Mouse (Mus musculus): ENCODE results near the gene Dnal4. TPM values are rescaled to one million over a fixed set of nuclear protein-coding genes. Genes with fewer than 3 reads are reported as not detected.

Dnal4 gene
- total and polyA plus RNA-seq, 2 experiments from 2014 or later = 40.8 to 55.9 TPM

- TF ChIP-seq CTCF (IDR thresholded peaks at IDR 0.05) = peak; percentile 8; the same call in 1 of the 2 replicates
- Histone ChIP-seq H3K4me2 (ENCODE audit: low read depth, low read length, poor library complexity, severe bottlenecking) (peak overlapping the region; percentile 65), H3K36me3 (ENCODE audit: insufficient read depth, low read length) (0 out of 2 replicates have a peak, but pooled peaks cover 2% of the 10 kb centered on the region), H3K27ac (ENCODE audit: low read depth, low read length) (peak overlapping the region; percentile 74), H3K9me3 (ENCODE audit: low read length) (no peaks in the 10 kb centered on the region), H3K27me3 (ENCODE audit: insufficient read depth, low read length) (peaks cover 8% of the 10 kb centered on the region), H3K4me3 (ENCODE audit: low read depth, low read length) (peak overlapping the region; percentile 74), H3K4me1 (ENCODE audit: insufficient read depth, low read length) (peaks cover 4% of the 10 kb centered on the region; the same call in 1 of the 2 replicates), H3K9ac (replicated peaks; ENCODE audit: low read length, poor library complexity, severe bottlenecking) (peak overlapping the region; percentile 91)
- ATAC-seq (ENCODE audit: low FRiP score) = peak; percentile 68
- DNase-seq (ENCODE audit: low spot score) = no peak
- WGBS = 5% methylated on average over 49 of the region's 81 CpGs
Measured at GRCm38 (mm10) chr15:79803533-79804351, 26.1 kb upstream of the Dnal4 start.

DNA sequence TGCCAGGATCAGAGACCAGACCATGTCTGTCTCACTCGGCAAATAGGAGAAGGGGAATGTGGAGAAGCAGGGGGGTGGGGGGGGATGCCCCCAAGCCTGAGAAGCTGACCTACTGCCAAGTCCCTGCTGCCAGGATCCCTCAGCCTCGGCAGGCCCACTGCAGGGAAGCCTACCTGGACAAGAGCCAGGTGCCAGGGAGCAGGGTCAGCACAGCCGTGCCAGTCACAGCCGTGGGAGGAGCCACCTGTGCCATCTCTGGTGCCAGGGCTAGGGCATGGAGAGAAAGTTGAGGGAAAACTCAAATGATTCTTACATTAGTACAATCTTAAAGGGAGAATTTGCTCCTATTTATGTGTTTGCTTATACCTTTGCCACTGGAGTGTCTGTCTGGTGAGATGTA is 24.7 kb upstream of the Dnal4 start:
- H3K27me3 ChIP-seq (ENCODE audit: insufficient read depth, low read length) = peaks cover 3% of the 10 kb centered on the region; the same call in 1 of the 2 replicates
- H3K9ac ChIP-seq (replicated peaks; ENCODE audit: low read length, poor library complexity, severe bottlenecking) = no peak overlapping the region
- TF ChIP-seq CTCF (IDR thresholded peaks at IDR 0.05) = no peak
- no peak overlapping the region for H3K4me3 ChIP-seq (ENCODE audit: low read depth, low read length)
- peaks cover 4% of the 10 kb centered on the region; the same call in 1 of the 2 replicates for H3K4me1 ChIP-seq (ENCODE audit: insufficient read depth, low read length)
- ATAC-seq (ENCODE audit: low FRiP score) = no peak
- H3K4me2 ChIP-seq (ENCODE audit: low read depth, low read length, poor library complexity, severe bottlenecking) = peak overlapping the region; percentile 65
- no peaks in the 10 kb centered on the region for H3K9me3 ChIP-seq (ENCODE audit: low read length)
- 55% methylated on average over 4 of the region's 4 CpGs for WGBS
- H3K27ac ChIP-seq (ENCODE audit: low read depth, low read length) = no peak overlapping the region
- DNase-seq (ENCODE audit: low spot score) = peak; percentile 35
- 0 out of 2 replicates have a peak, but pooled peaks cover 2% of the 10 kb centered on the region for H3K36me3 ChIP-seq (ENCODE audit: insufficient read depth, low read length)

DNA sequence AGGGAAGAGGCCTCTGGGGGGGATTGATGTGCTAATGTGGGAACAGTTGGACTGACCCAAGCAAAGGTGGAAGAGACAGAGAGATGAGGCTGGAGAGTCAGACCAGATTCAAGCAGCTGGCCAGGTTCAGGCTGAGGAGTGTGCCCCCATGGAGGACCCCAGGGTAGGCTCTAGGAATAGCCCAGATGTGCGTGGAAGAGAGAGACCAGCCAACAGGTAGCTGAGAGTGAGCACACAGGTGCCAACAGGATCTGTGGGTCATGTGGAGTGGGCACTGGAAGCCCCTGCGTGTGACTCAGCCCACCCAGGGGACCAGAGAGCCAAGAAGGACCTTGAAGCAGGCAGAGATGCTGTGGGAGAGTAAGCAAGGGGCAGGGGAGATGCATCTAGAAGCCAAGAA is 24.0 kb upstream of the Dnal4 start:
- DNase-seq (ENCODE audit: low spot score) = no peak
- Histone ChIP-seq H3K9me3 (ENCODE audit: low read length) (no peaks in the 10 kb centered on the region), H3K4me1 (ENCODE audit: insufficient read depth, low read length) (peaks cover 4% of the 10 kb centered on the region; the same call in 1 of the 2 replicates), H3K27ac (ENCODE audit: low read depth, low read length) (no peak overlapping the region), H3K36me3 (ENCODE audit: insufficient read depth, low read length) (0 out of 2 replicates have a peak, but pooled peaks cover 2% of the 10 kb centered on the region), H3K4me3 (ENCODE audit: low read depth, low read length) (no peak overlapping the region), H3K9ac (replicated peaks; ENCODE audit: low read length, poor library complexity, severe bottlenecking) (no peak overlapping the region), H3K27me3 (ENCODE audit: insufficient read depth, low read length) (no peaks in the 10 kb centered on the region), H3K4me2 (ENCODE audit: low read depth, low read length, poor library complexity, severe bottlenecking) (no peak overlapping the region)
- no peak for TF ChIP-seq CTCF (IDR thresholded peaks at IDR 0.05)
- WGBS = 69% methylated on average over 2 of the region's 2 CpGs
- no peak for ATAC-seq (ENCODE audit: low FRiP score)

GRCm38 (mm10) chr15:79800701-79801100 is 23.1 kb upstream of the Dnal4 start:
- Histone ChIP-seq H3K27me3 (ENCODE audit: insufficient read depth, low read length) (no peaks in the 10 kb centered on the region), H3K36me3 (ENCODE audit: insufficient read depth, low read length) (0 out of 2 replicates have a peak, but pooled peaks cover 2% of the 10 kb centered on the region), H3K4me3 (ENCODE audit: low read depth, low read length) (no peak overlapping the region), H3K27ac (ENCODE audit: low read depth, low read length) (no peak overlapping the region), H3K4me1 (ENCODE audit: insufficient read depth, low read length) (peaks cover 8% of the 10 kb centered on the region; the same call in 1 of the 2 replicates), H3K9me3 (ENCODE audit: low read length) (no peaks in the 10 kb centered on the region), H3K9ac (replicated peaks; ENCODE audit: low read length, poor library complexity, severe bottlenecking) (no peak overlapping the region), H3K4me2 (ENCODE audit: low read depth, low read length, poor library complexity, severe bottlenecking) (no peak overlapping the region)
- TF ChIP-seq CTCF (IDR thresholded peaks at IDR 0.05) = no peak
- WGBS = 59% methylated on average over 11 of the region's 11 CpGs
- ATAC-seq (ENCODE audit: low FRiP score) = no peak
- DNase-seq (ENCODE audit: low spot score) = no peak

- H3K9me3 ChIP-seq (ENCODE audit: low read length) = no peaks in the 10 kb centered on the region
- no peak overlapping the region for H3K4me3 ChIP-seq (ENCODE audit: low read depth, low read length)
- WGBS = 85% methylated on average over 10 of the region's 10 CpGs
- TF ChIP-seq CTCF (IDR thresholded peaks at IDR 0.05) = no peak
- no peak overlapping the region for H3K27ac ChIP-seq (ENCODE audit: low read depth, low read length)
- peaks cover 10% of the 10 kb centered on the region; the same call in 1 of the 2 replicates for H3K36me3 ChIP-seq (ENCODE audit: insufficient read depth, low read length)
- H3K9ac ChIP-seq (replicated peaks; ENCODE audit: low read length, poor library complexity, severe bottlenecking) = no peak overlapping the region
- no peak overlapping the region for H3K4me2 ChIP-seq (ENCODE audit: low read depth, low read length, poor library complexity, severe bottlenecking)
- H3K27me3 ChIP-seq (ENCODE audit: insufficient read depth, low read length) = no peaks in the 10 kb centered on the region
- H3K4me1 ChIP-seq (ENCODE audit: insufficient read depth, low read length) = peaks cover 8% of the 10 kb centered on the region; the same call in 1 of the 2 replicates
- ATAC-seq (ENCODE audit: low FRiP score) = no peak
- DNase-seq (ENCODE audit: low spot score) = no peak
Measured at GRCm38 (mm10) chr15:79798591-79798990, 20.9 kb upstream of the Dnal4 start.

- H3K27ac ChIP-seq (ENCODE audit: low read depth, low read length) = no peak overlapping the region
- ATAC-seq (ENCODE audit: low FRiP score) (no peak), DNase-seq (ENCODE audit: low spot score) (no peak)
- no peak overlapping the region for H3K9ac ChIP-seq (replicated peaks; ENCODE audit: low read length, poor library complexity, severe bottlenecking)
- no peaks in the 10 kb centered on the region for H3K9me3 ChIP-seq (ENCODE audit: low read length)
- H3K4me2 ChIP-seq (ENCODE audit: low read depth, low read length, poor library complexity, severe bottlenecking) = no peak overlapping the region
- H3K36me3 ChIP-seq (ENCODE audit: insufficient read depth, low read length) = peaks cover 14% of the 10 kb centered on the region
- H3K4me3 ChIP-seq (ENCODE audit: low read depth, low read length) = no peak overlapping the region
- H3K4me1 ChIP-seq (ENCODE audit: insufficient read depth, low read length) = peaks cover 8% of the 10 kb centered on the region; the same call in 1 of the 2 replicates
- TF ChIP-seq CTCF (IDR thresholded peaks at IDR 0.05) = no peak
- no peaks in the 10 kb centered on the region for H3K27me3 ChIP-seq (ENCODE audit: insufficient read depth, low read length)
- WGBS = 88% methylated on average over 8 of the region's 8 CpGs
Measured at GRCm38 (mm10) chr15:79797680-79798079, 20.0 kb upstream of the Dnal4 start.
